Mouse (Mus musculus): ENCODE measurements around the gene Sulf2.
"Not testable (repeated sequence)": the region's sequence is repeated elsewhere in the genome, so short reads cannot be mapped to it uniquely, and the experiment has no call there.

The Sulf2 gene

DNA sequence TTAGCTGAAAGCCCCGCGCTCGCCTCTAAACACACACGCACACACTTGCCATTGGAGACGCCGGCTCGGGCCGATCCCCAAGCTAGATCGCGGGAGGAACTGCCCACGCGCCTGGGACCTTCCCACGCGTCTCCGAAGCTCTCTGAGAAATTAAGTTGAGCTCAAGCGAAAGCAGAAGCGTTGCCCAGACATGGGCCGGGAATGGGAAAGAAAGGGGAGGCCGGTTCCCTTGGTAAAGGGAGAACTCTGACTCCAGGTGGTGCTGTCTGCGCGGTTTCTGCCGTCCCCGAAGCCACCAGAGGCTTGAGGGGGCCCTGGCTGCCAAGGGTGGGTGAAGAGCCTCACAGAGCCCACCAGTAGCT lies at the start of gene Sulf2:
Gene Sulf2 (minus strand): TSS at position 210 of the 362 bp plus-strand sequence.
- DNase-seq (ENCODE audit: low read depth, low spot score), result peak; percentile 74

DNA sequence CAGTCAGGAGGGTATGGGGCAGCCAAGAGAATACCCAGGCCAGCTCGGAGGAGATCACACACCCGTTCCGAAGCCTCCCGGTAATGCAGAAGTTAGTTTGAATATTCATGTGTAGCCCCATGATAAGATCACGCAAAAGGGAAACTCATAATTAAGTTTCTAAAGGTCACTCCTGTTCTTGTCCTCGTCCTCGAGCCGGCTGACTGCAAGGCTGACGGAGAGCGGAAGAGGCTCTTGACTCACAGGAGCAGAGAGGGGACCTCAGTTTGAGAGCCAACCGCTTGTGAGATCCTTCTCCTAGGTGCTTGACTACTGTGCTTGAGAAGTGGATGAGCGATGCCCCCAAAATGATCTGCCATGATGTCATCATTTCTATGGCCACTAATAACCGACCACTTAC lies 48.7 kb upstream of the Sulf2 start:
- no peak for DNase-seq (ENCODE audit: low read depth, low spot score)

DNA sequence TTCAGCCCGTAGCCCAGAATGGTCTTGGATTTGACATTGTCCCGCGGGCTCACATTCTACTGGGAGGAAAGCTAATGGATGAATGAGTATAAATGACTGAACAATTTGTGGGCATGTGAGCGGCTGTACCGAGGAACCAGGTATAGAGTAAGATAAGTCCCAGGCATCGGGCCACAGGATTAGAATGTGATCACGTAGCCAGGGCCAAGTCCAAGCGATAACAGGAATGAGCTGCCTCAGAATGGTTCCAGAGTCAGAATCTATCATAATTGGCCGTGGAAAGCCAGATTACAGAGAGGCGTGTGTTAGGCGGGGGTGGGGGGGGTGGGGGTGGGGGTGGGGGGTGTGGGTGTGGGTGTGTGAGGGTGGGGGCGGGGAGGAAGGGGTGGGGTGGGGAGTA lies 48.2 kb upstream of the Sulf2 start:
- DNase-seq (ENCODE audit: low read depth, low spot score), result no peak

DNA sequence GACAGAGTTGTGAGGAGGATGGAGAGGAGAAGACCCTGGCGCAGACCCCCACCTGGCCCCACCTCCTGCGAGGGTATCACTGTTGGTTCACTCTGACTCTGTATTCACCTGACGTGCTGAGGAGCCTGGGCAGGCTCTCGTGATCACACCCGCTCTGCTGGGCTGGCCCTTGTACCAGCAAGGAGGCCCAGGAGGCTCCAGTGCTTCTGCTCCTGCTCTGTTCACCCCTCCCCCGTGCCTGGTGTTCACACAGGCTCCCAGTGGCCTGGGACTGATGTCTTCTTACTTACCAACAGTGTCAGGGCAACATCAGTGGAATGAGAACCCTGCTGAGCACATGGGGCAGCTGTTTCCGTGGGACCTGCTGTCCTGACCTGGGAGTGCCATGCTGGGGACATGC lies 42.5 kb upstream of the Sulf2 start:
- no peak for DNase-seq (ENCODE audit: low read depth, low spot score)

DNA sequence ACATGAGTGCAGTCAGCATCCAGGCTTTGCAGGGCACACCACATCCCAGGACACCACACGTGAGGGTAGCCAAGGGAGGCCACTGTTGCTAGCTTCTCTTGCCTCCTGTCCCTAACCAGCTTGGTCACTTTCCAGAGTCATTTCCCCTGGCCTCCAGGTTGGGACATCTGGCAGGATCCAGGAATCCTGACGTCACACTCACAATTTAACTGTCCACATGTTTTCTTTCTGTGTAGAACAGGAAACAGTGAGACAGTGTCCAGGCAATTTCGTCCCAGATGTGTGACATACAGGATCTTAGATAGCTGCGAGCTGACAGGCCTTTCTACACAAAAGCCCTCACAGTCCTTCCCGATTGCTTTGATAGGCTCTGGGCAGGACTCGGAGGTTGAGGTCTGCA lies 41.6 kb upstream of the Sulf2 start:
- no peak for DNase-seq (ENCODE audit: low read depth, low spot score)

DNA sequence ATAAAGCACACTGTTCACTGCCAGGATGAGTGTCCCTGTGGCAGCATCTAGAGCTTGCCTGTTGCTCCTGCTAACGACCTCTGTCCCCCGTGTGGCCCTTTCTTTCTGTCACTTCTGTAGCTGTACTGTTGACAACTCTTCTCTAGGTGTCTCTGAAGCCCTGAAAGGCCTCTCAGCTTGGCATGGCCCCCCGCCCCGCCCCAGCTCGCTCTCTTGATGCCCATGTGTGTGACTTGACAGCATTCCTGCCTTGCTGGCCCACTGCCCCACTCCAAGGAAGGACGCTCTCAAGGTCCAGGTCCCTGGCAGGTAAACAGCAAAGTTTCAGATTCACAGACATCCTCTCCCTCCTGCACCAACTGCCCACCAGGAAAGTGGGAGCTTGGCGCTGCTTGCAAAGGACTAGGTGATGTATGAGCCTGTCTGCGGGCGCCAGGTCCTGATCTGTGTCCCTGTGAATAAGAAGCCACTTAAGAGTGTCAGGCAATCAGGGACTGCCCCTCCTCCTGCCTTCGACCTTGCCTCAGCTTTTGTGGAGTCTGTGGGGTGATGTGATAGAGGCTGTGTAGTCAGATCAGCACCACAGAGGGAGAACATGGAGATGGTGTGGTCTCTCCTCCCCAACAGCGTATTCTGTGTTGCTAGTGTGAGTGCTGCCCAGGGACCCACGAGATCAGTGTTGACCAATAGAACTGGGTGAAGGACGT lies 40.8 kb upstream of the Sulf2 start:
- DNase-seq (ENCODE audit: low read depth, low spot score), result no peak

DNA sequence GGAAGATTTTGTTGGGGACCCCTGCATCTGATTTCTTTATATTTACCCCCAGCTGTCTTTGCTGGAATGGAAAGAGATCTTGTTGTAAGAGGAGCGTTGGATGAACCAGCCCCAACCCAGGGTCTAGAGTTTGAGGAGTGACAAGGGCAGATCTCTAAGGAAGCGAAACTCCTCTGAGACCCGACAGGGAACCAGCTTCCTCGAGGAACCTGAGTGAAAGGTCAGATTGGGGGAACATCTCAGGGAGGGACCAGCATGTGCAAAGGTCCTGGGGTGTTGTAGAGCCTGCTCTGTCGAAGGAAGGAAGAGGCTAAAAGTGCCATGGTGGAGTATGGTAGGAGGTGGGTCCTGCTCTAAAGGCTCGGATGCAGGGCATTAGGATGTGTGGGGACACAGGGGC lies 39.6 kb upstream of the Sulf2 start:
- peak; percentile 63 for DNase-seq (ENCODE audit: low read depth, low spot score)

DNA sequence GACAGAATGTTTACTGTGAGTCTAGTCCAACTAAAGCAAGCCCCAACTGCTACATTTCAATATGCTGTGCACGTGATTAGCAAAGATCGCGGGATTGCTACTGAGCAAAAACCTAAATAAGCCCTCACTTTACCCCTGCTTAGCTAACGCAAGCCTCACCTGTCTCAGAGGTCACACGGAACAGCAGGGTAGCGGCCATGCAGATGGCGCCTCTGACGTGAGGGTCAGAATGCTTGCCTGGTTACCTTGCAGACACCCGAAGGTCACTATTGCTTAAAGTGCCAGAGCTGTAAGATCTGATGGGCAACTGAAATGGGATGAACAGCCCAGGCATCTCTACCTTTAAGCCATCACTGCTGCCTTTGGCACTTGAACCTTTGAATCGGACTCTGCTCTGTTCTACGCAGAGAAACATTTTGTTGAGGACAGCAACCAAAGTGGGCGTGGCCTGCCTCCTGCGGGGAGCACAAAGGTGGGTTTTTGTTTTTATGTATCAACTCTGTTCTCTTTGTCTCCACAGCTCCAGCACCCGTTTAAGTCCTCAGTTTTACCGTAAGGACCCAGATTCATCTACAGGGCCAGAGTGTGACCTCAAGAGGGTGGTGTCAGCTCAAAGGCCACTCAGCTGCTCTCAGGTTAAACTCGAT lies 38.8 kb upstream of the Sulf2 start:
- peak; percentile 98 for DNase-seq (ENCODE audit: low read depth, low spot score)

DNA sequence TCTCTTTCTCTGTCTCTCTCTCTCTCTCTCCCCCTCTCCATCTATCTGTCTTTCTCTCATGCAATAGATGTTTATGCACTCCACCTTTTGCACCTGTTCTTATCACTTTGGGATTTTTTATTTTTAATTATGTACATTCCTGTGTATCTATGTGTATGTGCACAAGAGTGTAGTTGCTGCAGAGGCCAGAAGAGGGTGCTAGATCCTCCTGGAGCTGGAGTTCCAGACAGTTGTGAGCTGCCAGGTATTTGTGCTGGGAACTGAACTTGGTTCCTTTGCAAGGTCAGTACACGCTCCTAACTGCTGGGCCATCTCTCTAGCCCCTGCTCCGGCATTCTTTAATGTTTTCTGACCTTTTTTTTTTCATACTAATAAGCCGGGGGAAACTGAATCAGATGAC lies 38.0 kb upstream of the Sulf2 start:
- peak; percentile 73 for DNase-seq (ENCODE audit: low read depth, low spot score)

DNA sequence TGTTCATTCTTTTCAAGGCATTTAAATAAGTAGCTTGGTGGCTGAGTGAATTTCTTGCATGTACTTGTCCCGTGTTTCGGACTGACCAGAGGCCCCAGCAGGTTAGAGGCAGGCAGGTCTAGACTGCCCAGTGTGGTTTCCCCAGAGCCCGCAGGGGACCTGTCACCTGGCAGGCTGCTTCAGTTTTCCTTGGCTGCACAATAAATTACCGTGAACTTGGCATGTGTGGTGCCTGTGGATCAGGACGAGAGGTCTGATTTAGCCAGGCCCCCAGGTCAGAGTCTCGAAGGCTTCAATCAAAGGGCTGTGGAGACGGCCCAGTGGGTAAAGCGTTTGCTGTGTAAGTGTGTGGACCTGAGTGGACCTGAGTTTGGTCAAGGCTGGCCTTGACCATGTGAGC lies 35.4 kb upstream of the Sulf2 start:
- DNase-seq (ENCODE audit: low read depth, low spot score), result no peak

DNA sequence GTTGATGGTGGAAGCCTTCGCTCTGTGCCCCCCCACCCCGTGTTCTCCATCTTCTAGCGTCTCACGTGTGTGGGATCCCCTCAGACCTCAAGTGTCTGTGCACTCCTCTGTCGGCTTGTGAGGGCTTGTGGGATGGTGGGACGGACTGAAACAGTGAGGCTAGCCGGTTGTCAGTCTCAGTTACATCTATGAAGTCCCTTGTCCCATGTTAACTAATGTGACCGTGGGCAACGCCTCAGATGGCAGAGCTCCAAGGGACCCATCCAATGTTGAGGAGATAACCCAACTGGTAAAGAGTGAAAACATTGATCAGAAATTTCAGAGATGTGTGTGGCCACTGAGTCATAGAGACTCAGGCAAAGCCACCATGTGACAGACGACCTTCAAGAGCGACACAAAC lies 33.7 kb upstream of the Sulf2 start:
- DNase-seq (ENCODE audit: low read depth, low spot score), result no peak

DNA sequence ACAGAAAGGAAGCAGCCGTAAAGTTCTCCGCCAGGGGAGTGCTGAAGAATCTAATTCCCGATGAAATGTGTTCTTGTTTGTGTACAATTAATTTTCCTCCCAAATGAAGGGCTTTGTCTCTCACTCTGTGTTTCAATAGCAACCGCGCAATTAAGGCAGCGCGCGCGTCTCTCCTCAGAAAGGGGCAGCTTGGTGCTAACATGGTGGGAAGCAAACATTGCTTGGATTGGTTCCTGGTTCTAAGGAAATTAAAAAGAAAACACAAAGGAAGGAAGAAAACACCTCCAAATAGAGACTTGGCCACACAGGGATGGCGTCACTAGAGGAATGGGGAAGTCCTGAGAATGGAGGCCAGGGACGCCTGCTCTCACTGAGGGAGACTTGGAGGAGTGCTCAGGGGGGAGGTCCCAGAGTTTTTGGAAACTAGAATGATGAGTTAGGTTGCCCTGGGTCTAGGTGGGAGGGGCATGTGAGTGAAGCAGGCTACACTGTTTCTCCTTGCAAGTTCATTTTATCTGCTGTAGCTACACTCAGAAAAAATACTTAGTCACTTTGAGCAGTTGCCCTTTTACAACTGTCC lies 32.5 kb upstream of the Sulf2 start:
- DNase-seq (ENCODE audit: low read depth, low spot score), result not testable (repeated sequence)

DNA sequence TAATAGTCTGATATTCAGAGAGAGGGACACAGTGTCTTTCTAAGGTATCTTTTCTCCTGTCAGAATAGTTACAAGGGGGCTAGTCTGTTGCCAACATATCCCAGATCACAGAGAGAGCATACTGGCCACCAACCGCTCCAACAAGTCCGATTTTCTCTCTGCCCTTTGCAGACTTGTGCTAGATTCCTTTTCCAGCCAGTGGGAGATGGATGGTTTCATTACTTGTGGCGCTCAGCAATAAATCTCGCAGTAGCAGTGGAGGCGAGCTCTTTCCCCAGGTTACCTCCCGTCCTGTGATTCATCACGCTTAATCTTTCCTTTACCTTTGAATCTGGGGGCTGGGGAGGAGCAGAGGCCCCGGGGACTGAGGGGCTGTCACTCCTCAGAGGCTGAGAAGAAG lies 31.9 kb upstream of the Sulf2 start:
- not testable (repeated sequence) for DNase-seq (ENCODE audit: low read depth, low spot score)

DNA sequence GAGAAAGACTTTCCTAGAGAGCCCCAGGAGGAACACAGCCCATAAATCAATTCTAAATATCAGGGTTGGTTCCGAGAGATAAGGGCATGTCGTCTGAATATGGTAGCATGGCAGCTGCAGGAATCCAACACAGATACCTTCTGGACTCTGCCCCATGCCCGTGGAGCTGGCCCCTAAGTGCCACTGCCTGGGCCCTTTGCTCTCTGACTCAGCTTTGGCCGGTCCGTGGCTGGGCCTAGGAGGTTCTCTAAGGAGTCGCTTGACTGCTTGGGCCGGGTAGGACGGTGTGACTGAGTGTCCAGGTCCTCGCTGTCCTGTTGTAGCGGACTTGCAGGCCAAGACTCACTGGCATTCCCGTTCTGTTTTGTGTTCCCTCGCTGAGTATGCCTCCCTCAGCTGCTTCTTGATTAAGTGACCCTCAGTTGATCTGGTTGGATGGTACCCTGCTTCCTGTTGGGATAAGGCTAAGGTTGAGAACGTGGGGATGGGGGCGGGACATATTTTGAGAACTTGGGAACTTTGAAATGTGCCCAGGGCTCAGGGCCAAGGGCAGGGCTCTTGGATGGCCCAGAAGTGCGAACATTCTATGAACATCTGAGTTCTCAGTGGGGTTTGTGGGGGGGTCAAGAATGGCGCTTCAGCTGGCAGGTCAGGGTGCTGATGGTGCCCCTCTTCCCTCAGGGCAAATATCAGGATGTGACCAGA lies 30.9 kb upstream of the Sulf2 start:
- no peak for DNase-seq (ENCODE audit: low read depth, low spot score)

DNA sequence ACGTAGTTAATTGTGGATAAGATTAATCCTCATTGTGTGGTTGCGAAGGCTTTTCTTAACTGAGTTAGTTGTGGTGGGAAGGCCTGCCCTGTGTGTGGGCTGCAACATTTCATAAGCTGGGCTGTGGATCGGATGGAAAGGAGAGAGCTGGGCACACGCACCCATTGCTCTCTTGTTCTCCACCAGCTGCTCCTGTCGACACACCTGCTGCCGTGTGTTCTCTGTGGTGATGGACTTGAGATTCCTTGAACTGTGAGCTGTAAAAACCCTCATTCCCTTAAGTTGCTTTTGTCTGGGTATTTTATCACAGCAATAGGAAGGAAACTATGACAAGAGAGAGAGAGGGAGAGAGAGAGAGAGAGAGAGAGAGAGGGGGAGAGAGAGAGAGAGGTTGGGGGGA lies 30.3 kb upstream of the Sulf2 start:
- no peak for DNase-seq (ENCODE audit: low read depth, low spot score)

DNA sequence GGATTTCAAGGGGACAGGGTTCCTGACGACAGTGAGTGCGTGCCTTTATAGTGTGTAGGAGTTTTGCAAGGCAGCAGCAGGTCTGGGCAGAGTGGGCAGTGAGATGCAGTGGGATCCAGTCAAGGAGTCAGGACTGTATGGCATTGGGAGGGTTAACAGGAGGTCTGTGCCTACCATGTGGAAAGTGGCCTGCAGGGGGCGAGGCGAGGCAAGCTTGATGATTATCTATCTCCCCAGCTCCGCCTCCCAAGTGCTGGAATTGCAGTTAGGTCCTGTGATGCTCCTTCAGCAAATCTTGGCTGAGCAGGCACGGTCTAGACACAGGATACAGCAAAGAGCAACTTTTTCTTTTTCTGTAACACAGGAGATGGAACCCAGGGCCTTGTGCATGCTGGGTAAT lies 29.0 kb upstream of the Sulf2 start:
- peak; percentile 87 for DNase-seq (ENCODE audit: low read depth, low spot score)

DNA sequence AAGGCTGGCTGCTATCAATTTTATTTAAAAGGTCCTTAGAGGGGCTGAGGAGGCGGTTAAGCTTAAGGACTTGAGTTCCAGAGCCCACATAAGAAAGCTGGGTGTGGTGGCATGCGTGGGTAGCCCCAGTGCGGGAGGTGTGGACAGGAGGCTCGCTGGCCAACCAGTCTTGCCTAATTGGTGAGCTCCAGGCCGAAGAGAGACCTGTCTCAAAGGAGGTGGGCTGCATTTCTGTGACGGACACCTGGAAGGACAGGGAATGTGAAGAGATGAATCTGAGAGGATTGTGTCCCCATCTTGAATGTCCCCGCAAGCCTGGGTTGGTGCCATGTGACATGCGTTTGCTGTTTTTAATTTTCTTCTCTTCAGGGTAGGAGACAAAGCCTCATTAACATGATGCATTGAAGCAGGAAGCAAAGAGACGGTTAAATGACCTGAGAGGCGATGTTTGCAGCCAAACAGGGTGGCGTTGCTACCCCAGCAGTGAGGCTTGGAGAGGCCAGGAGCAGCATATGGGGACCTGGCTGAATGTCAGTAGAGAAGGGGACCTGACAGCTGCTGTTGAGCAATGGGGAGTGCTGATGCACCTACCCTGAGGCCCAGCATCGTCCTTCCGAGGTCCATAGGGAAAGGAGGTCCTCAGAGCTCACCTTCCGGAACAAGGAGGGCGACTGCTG lies 26.7 kb upstream of the Sulf2 start:
- DNase-seq (ENCODE audit: low read depth, low spot score), result no peak

DNA sequence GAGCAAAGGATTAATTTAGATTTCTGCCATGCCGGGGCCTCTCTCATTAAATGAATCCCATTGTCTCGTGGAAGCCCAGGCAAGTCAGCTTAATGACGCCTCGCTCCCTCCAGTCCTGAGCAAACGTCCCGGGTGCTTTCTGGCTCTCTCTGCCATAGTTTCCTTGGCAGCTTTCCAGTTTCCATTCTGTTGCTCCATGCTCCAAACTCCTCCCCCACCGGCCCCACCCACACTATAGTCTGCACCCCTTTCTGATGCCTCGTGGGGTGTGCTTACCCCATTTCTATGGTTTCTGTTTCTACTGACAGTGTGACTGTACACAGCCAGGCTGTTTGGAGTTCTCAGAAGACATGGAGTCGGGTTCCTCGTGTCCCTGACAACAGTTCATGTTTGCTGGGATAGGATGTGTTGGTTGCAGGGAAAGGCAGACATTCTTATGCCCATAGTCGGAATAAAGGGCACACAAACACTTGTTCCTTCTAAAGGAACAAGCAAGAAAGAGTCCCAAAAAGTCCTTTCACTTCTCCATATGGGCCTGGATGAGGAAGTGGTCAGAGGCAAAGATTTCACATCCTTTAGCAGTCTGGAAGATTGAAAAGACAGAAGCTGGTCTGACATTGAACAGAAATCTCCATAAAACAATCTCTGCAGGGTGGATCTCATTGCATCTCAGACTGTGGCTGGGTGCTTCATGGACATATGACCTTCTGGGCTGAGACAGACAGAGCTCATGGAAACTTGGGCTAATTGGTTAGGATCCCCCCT lies 25.5 kb upstream of the Sulf2 start:
- no peak for DNase-seq (ENCODE audit: low read depth, low spot score)

DNA sequence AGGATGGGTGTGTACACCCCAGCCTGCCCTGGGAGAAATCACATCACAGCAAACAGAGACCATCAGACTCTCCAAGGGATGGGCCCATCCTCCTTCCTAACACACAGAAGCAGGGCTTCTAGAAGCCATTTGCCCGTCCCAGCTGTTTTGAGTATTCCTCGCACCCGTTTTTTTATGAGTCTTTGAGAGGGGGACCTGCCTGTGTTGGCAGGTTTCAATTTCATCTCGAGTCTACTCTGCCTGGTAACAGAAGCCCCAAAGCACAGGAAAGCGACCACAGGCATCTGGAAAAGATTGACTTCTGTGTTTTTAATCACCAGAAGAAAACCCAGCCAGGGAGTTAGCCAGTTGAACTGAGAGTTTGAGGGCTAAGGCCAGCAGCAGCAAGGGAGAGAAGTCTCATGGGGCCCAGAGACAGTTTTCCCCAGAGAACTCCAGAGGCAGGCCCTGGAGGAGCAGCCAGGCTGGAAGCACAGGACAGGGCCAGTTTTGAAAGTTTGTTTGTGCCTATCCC lies 24.7 kb upstream of the Sulf2 start:
- DNase-seq (ENCODE audit: low read depth, low spot score), result no peak

DNA sequence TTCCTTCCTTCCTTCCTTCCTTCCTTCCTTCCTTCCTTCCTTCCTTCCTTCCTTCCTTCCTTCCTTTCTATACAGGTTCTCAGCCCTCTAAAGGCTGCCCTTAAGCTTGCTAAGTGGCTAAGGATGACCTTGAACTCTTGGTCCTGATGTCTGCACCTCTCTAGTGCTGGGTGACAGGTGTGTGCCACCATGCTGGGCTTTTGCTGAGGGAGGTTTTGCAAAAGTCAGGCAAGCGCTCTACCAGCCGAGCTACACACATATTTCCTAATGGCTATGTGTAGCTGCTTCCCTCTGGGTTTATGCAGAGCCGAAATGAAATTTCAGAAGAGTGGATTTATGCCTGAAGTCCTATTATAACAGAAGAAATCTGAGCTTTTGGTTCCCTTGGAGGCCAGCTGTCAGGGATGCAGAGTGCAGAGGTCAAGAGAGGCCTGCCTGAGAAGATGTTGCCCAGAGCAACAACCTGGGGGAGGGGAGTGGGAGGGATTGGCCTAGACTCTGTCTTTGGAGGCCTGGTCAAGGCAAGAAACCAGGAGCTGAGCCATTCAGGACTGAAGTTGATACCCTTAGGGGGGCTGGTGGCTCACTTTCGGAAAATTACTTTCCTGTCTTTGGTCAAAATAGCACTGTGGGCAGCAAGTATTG lies 24.1 kb upstream of the Sulf2 start:
- DNase-seq (ENCODE audit: low read depth, low spot score), result peak; percentile 70

Data from ES-CJ7 (cell line).